Mouse (Mus musculus): ENCODE data around the gene Wdr34.

Wdr34 gene

DNA sequence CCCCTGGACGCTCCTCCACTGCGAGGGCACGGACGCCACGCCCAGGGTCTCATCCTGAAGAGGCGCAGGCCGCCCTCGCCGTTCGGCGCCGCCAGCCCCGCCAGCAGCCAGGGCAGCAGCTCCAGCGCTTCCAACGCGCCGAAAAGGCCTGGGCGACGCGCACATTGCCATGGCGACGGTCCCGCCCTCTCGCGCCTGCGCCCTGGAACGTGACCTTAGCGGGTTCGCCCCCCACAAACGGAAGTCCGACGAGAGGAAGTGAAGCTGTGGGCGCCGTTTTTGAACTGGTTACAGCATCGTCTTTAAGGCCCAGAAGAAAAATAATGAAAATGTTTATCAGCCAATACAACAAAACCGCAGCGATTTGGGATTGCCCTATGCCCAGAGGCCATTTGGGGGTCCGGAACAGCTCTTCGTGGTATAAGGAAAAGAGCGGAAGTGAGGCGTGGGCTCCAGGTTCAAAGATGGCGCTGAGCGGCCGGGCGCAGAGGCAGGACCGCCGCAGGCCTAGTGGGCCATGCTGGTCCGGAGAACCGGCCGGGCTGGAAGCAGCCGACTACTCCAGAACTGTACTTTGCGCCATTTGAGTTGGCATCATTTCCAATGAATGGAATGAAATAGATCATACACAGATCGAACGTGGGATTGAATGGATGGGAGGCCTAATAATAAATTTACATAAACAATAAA, at the start of gene Wdr34:
Gene Wdr34, minus strand, starts transcription at position 183 of the 690 bp plus-strand sequence.
- peak; percentile 95 for DNase-seq (ENCODE audit: low read depth)

DNA sequence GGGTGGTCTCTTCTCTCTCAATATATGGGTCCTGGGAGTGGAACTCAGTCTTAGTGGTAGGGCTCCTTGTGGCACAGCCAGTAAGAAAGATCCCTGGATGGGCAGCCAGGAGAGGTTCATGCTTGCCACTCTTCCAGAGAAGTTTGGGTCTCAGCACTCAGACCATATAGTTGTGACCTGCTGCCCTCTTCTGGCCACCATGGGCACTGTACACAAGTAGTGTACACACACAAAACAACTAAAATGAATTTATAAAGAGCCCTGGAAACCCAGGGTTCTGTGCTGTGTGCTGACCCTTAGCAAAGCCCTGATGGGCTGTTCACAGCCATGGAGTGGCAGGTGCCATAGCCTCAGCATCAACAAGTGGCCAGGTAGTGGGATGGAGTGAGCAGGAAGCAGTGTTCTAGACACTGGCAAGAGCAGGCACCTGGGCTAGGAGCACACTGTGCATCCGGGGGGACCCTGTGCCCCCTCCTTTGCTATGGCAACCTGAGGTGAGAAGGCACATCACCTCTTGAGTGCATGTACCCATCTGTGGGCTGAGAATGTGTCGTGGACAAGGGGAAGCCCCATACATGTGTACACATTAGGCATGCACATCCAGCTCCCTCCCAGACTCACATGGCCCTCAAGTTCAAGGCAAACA, 47.3 kb upstream of the Wdr34 start:
- DNase-seq (ENCODE audit: low read depth) = peak; percentile 50

DNA sequence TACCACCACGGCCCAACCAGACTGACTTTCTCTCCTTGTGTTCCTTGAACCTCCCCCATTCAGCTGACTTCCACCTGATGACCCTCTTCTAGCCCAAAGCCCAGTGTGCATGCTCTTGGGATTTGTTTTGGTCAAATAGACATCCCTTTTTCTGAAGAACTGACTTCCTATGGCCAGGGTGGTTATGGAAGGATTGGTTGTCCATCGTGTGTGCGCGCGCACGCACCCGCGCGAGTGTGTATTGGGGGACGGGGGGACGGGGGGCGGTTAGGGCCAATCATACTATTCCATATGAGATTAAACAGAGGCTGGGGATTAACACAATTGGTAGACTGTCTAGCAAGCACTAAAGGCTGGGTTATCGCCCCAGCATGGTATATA, 45.5 kb upstream of the Wdr34 start:
- DNase-seq (ENCODE audit: low read depth) = no peak

DNA sequence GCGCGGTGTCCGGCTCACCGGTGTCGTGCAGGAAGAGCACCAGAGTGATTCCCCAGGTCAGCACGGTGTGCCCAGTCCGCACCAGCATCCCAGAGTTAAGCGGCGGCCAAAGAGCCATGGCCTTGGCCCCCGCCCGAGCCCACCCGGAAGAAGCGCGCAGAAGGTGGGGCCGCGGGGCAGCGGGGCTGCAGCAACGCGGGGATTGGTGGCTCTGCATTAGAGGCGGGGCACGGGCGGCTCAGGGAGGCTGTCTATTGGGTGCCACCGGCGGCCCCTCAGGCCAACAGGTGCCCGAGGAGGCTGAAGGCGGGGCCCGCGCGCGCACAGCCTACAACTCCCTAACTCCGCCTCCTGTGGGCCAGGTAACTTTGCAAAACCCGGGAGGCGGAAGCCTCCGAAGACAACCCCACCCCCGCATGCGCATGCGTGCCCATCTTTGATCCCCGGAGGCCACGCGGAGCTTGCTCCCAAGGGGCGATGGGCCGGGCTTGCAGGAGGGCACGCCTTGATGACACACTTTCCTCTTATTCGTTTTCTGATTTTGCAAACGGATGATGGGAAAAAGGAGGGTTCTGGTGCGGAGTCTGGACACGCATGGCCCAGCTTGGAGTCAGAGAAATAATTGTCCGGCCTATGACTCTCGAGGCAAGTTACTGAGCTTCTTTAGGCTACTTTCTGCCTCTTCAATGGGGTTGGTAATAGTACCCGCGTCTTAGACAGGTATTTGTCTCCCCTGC, 45.0 kb upstream of the Wdr34 start, which contains the start of gene Zdhhc12:
Gene Zdhhc12, minus strand, starts transcription at position 178 of the 737 bp plus-strand sequence.
- peak; percentile 99 for DNase-seq (ENCODE audit: low read depth)

DNA sequence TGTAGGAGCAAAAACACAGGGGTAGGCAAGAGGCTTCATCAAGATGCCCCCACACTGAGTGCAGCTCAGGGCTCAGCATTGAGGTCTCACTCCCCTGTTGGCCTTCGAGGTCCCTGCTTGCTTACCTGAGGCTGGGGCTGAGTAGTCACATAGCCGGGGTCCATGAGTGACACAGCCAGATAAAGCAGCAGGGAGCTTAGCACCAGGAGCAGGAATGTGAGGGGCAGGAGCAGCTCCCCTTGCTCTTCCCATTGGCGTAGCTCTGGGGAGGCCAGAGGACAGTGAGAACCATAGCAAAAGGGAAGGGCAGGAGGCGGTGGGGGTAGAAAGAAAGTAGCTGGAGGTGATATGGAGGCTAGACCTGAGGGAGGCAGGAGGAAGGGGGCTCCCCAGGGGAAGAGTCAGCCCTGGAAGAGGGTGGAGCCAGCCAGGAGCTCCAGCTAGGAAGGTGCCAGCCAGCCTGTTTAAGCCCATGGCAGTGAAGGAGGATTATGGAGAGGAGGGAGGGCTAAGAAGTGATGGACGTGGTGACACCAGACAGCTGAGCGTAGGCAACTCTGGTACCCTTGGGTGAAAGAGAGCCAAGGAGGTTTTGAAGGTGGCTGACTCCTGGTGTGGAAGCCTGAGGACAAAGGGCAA, 43.7 kb upstream of the Wdr34 start:
- DNase-seq (ENCODE audit: low read depth) = no peak

DNA sequence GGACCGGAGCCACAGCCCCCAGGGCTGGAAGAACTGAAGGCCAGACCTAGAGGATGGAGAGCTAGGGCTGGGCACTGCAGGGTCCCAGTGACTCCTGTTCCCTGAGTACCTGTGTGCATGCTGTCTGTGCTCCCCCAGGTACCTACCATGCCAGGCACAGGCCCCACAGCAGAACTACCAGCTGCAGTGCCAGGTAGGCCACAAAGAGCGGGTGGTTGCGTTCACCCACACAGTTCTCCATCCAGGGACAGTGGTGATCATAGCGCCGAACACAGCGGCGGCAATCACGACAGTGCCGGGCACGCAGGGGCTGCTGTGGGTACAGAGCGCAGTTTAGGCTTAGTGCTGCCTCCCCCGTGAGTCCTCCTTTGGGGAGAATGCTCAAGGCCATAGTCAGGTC, 42.8 kb upstream of the Wdr34 start:
- no peak for DNase-seq (ENCODE audit: low read depth)

DNA sequence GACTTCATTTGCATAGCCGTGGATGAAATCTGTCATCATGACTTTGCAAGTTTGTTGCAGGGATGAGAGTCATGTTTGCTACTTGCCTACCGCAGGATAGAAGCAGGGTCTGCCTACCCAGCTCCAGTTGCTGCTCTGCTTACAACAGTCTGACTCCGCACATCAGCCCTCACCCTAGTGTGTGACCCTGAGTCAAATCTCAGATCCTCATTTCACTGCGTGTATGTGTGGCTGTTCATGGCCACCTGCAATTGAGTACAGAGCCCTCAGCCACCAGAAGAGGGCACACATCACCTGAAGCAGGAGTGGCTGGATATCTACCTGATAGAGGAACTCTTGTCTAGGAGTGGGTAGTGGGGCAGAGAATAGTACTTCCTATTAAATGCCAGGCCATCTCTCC, 38.6 kb upstream of the Wdr34 start:
- no peak for DNase-seq (ENCODE audit: low read depth)

DNA sequence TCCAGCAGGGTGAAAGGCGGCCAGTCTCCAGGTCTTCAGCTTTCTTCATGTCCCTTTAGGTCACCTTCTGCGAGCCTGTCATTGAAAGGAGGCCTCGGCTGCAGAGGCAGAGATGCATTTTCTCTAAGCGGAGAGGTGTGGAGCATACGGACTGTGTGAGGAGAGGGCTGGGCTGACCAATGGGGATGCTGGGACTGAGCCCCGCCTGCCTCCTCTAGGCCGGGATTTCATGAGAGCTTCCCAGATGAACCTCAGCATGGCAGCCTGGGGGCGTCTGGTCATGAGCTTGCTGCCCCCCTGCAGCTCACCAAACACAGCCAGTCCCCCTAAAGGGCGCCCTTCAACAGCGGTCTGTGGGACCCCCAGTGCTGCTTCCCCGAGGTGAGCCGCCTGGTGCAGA, 36.0 kb upstream of the Wdr34 start:
- no peak for DNase-seq (ENCODE audit: low read depth)

DNA sequence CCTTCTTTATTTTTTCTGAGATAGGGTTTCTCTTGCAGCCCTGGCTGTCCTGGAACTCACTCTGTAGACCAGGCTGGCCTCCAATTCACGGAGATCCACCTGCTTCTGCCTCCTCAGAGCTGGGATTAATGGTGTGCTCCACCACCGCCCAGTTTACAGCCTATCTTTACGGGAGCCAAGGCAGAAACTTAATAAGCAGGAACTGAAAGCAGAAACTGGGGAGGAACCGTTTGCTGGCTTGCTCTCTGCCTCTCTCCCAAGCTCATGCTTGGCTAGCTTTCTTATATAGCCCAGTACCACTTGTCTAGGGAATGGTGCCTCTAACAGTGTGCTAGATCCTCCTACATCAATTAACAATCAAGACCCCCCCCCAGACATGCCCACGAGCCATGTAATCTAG, 35.4 kb upstream of the Wdr34 start:
- DNase-seq (ENCODE audit: low read depth) = no peak

DNA sequence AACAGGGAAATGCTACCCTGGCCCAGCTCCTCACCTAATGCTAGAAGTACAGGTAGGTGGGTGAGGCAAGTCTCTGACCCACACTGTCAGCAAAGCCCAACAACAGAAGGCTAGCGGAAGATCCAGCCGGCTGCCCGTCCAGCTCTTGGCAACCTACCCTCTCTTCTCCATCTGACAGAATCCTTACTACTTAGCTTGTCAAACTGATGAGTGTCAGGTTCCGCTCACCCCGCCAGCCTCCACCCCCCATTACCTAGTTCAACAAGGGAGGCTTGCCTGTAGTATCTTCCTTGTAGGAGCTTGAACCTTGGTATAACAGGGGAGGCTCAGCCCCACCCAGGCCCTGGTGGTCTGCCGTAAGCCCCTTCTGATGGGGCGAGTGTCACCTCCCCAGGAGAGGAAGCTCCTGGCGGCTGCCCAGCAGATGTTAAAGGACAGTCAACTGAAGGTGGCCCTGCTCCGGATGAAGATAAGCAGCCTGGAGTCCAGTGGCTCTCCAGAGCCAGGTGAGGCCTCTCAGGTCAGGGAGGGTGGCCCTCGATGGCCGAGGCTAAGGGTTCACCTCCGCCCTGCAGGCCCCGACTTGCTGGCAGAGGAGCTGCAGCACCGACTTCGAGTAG, 31.6 kb upstream of the Wdr34 start:
- DNase-seq (ENCODE audit: low read depth) = no peak

DNA sequence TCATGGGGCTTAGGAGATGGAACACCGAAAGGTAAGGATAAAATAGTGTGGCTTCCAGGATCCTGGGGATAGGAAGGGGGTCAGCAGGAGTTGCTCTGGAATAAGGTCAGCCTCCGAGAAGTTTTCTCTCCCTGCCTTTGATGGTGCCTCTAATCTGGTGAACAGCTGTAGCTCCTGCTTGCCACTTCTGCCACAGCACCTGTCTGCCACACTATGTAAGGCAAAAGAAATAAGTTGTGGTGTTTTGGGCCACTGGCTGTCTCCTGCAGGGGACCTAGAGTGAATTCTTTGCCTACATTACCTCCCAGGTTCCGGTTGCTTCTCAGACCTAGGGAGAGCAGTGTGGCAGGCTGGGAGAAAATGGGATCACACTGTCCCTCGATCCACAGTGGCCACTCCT, 30.1 kb upstream of the Wdr34 start:
- no peak for DNase-seq (ENCODE audit: low read depth)

DNA sequence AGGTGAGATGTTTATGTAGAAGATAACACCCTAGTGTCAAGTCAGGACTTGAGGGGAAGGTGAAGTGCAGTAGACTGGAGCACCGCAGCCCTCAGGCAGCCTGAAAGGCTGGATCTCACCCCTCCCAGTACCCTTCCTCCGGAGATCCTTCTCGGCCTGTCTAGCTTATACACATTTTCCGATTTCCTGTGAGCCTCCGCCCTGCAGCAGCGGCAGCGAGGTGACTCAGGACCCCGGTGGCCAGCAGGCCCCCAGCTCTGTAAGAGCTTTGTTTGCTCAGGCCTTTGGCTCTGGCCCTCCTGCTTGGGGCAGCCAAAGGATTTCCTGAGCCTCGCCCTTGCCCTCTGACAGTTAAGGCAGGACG, 29.6 kb upstream of the Wdr34 start:
- no peak for DNase-seq (ENCODE audit: low read depth)

DNA sequence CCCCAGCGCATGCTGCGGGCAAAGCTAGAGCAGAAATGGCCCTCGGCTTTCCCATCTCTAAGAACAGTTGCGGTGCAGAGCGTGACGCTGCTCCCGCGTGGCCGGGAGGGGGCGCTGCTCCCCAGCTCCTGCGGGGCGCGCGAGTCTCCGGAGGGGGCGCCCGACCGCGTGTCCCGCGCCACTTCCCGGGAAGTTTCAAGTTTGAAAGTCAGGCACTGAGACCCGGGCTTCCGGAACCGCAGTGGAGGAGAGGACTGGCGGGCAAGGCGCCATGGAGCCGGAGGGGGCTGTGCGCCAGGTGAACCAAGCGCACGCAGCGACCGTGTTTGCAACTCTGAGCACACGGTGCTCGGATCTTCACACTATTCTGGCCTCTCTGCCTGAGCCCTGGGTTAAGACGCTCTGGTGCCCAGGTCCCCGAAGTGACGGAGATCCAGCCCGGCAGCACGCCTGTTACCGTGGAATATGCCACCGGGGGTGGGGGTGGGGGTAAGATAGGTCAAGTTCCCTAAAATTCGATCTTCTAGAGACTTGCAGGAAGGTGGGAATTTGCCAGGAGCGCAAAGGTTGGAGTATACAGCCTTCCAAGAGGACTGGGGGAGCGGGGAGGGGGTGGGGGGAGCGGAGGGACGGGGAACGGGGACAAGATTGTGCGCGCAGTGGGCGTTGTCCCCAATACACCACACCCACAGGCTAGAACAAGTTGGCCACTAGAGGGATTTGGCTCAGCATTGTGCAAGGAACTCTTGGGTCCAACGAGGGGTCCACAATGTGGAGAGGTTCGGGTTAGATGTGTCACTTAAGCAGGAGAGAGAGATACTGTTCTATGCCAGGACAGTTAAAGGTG, 29.0 kb upstream of the Wdr34 start, which contains the start of gene Pkn3:
Gene Pkn3, plus strand, starts transcription at position 183 of the 847 bp plus-strand sequence.
- peak; percentile 61 for DNase-seq (ENCODE audit: low read depth)

DNA sequence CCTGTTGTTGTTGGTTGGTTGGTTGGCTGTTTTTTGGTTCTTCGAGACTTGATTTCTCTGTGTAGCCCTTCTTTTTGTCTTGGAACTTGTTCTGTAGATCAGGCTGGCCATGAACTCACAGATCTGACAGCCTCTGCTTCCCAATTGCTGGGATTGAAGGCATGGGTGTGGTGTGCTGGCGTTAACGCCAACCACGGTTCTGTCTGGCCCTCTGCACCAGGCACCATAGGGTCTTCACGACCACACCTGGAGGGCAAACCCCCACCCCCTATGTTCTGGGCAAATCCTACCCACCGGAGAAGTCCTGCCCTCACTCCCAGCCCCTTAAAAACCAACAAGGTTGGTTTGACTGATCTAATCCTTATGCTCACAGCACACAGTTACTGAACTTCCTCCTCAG, 28.3 kb upstream of the Wdr34 start:
- no peak for DNase-seq (ENCODE audit: low read depth)

DNA sequence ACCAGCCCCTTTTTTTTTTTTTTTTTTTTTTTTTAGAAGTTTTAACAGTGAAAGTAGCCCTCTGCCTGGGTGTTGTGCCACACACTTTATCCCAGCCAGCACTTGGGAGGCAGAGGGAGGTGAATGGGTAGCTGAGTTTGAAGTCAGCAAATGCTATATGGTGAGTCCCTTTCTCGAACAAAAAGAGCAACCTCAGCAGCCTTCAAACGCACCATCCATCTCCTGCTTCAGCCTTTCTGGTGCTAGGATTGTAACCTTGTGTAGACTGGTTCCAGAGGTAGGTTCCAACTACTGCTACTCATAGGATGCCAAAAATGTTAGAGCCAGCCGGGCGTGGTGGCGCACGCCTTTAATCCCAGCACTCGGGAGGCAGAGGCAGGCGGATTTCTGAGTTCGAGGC, 27.8 kb upstream of the Wdr34 start:
- no peak for DNase-seq (ENCODE audit: low read depth)

DNA sequence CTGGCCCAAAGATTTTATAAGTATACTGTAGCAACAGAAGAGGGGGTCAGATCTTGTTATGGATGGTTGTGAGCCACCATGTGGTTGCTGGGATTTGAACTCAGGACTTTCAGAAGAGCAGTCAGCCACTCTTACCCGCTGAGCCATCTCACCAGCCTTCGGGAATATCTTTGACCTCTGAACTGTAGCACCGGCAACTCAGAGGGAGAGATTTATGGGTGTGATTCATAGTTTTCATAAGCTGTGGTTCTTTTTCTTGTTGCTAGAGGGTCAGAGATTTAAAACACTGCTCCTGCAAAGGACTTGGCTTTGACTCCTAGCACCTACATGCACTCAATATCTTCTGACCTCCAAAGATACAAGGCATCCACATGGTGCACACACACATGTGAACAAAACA, 26.9 kb upstream of the Wdr34 start:
- DNase-seq (ENCODE audit: low read depth) = no peak

DNA sequence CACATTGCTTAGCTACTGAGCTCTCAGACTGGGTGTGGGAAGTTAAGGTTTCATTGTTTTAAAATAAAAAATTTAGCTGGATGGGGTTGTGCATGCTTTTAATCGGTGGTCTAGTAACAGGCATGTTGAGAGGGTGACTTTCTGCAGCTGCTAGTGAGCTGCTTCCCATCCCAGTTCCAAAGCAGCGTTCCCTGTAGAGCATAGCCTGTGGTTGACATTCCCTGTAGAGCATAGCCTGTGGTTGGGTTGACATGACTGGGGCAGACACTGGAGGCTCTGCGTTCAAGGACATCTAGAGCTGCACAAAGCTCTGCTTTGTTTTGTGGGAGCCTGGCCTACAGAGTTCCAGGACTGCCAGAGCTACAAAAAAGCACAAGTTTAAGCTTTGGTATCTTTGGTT, 24.6 kb upstream of the Wdr34 start:
- no peak for DNase-seq (ENCODE audit: low read depth)

DNA sequence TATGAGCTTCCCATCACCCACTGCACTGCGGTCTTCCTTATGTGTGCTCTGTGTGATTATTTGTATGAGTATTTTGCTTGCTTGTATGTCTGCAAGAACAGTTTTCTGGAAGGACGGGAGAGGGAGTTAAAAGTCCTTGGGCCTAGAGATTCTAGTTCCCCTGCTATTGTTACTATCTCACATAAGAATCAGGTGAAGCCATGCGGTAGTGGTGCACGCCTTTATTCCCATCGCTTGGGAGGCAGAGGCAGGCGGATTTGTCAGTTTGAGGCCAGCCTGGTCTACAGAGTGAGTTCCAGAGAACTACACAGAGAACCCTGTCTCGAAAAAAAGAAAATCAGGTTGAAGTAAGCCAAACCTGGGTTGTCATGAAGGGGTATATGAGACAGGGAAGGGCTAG, 24.2 kb upstream of the Wdr34 start:
- no peak for DNase-seq (ENCODE audit: low read depth)

DNA sequence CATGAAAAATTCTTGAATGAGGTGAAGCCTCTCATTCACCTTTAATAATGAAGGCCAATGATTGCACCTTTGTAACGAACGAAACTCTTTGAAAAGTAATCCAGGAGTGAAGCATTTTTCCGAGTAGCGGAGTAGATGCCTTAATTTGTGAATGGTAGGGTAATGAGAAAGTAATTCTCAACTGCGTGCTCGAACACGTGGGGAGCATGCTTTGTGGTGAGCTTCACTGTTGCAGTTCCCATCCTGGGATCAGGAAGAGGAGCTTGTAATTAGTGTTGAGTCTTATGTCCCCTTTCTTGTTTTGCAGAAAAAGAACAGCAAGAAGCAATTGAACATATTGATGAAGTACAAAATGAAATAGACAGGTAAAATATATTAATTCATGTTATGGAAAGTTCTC, 19.3 kb upstream of the Wdr34 start:
- no peak for DNase-seq (ENCODE audit: low read depth)

DNA sequence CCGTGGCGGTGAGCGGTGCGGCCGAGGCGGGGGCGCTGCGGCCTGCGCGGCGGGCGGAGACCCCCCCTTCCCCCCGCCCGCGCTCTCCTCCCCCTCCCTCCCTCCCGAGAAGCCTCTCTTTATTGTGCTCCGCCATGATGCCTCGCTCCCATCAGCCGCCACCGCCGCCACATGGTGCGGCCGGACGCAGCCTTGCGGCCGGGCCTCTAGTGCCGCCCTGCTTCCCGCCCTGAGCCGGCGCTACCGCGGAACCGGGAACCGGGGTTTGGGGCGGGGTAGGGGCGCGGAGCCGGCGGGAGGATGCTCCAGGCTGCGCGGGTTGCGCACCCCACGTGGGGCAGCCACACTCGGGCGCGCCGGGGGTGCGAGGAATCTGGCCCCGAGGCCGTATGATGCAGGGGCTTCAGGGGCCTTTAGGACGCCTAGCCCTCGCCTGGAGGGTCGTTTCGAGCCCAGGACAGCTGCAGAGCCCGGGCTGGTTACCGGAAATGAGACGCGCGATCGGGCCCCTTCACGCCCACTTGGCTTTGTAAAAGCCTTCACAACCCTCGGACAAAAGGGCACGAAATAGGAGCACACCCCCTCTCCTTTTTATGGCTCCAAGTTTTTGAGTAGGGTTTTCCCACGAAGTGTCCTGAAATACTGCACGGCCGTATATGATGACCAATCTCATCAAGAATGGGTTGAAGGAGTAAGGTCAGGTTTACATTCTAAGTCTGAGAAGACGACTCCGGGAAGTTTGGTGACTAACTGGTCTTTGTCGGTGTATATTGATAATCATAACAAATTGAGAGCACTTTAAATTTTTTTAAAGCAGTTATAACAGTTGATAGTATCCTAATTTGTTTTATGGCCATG, 18.6 kb upstream of the Wdr34 start:
- no peak for DNase-seq (ENCODE audit: low read depth)

Measured in c-Kit-positive CD71-positive TER-119-negative erythroid progenitor cells, embryonic 14.5 days (primary cell).